Mouse (Mus musculus) midbrain, embryonic 14.5 days (tissue): ENCODE results near the gene Polr2c. TPM values are rescaled to one million over a fixed set of nuclear protein-coding genes. Genes with fewer than 3 reads are reported as not detected.
"Not testable (repeated sequence)": the region's sequence is repeated elsewhere in the genome, so short reads cannot be mapped to it uniquely, and the experiment has no call there.

Source experiments
- ATAC-seq: fragments of 200-750 bp; cut with Nextera tagmentation; 2 replicates; pipeline ENCODE4 v1.8.0; 2017; ENCODE audit warnings: moderate number of reproducible peaks, moderate library complexity; ENCODE audit not compliant: low FRiP score, low TSS enrichment
- DNase-seq: peaks from one replicate; pipeline ENCODE4 v3.0.0-alpha.2; 2015
- H3K27ac ChIP-seq: fragments of 300-500 bp; sonication (generic); replicated peaks from 2 replicates; pipeline ENCODE4 v1.5.1; 2014; ENCODE audit warnings: mild to moderate bottlenecking, low read depth, low read length, moderate library complexity
- H3K27me3 ChIP-seq: fragments of 300-500 bp; sonication (generic); 2 replicates; pipeline ENCODE4 v1.6.1; 2014; ENCODE audit warnings: low read length, control low read depth, mixed read lengths; ENCODE audit not compliant: control insufficient read depth, insufficient read depth
- H3K36me3 ChIP-seq: fragments of 300-500 bp; sonication (generic); 2 replicates; pipeline ENCODE4 v1.6.1; 2014; ENCODE audit warnings: low read length, control low read depth; ENCODE audit not compliant: control insufficient read depth, insufficient read depth
- H3K4me1 ChIP-seq: fragments of 300-500 bp; sonication (generic); 2 replicates; pipeline ENCODE4 v1.6.1; 2014; ENCODE audit warnings: mild to moderate bottlenecking, antibody characterized with exemption, low read length, control low read depth; ENCODE audit not compliant: control insufficient read depth, insufficient read depth
- H3K4me2 ChIP-seq: fragments of 300-500 bp; sonication (generic); 2 replicates; pipeline ENCODE4 v1.6.1; 2014; ENCODE audit warnings: mild to moderate bottlenecking, low read length, moderate library complexity
- H3K4me3 ChIP-seq: fragments of 300-500 bp; sonication (generic); replicated peaks from 2 replicates; pipeline ENCODE4 v1.5.1; 2014; ENCODE audit warnings: low read depth, low read length
- H3K9ac ChIP-seq: fragments of 300-500 bp; sonication (generic); replicated peaks from 2 replicates; pipeline ENCODE4 v1.6.1; 2014; ENCODE audit warnings: mild to moderate bottlenecking, low read length, moderate library complexity
- H3K9me3 ChIP-seq: fragments of 300-500 bp; sonication (generic); 2 replicates; pipeline ENCODE4 v1.6.1; 2016; ENCODE audit warnings: low read length, control low read depth, mixed read lengths; ENCODE audit not compliant: control insufficient read depth
- WGBS: fragments of 180-500 bp; shearing (Covaris S2); extraction: QIAGEN DNeasy Blood & Tissue Kit; methylation state at CpG from one replicate; pipeline ENCODE4 v1.1.7; 2014; 5-methylcytosine and 5-hydroxymethylcytosine counted together
- polyA plus RNA-seq: library from polyadenylated mRNA; unstranded; fragments of >200 nt; fragmentation: Nextera tagmentation; extraction: Ambion mirVana; gene quantifications from 2 replicates; pipeline ENCODE4 v1.2.1, GENCODE M21; 2014

The Polr2c gene
- polyA plus RNA-seq, 1 experiment from 2014 or later, result 117 TPM

GRCm38 (mm10) chr8:94835751-94836150 is 21.5 kb upstream of the Polr2c start:
- H3K4me1 ChIP-seq, result peaks cover 15% of the 10 kb centered on the region
- not testable (repeated sequence) for H3K27ac ChIP-seq, H3K9ac ChIP-seq, H3K9me3 ChIP-seq, H3K27me3 ChIP-seq, DNase-seq, H3K4me3 ChIP-seq, H3K4me2 ChIP-seq, ATAC-seq
- WGBS, result 95% methylated on average over 13 of the region's 13 CpGs
- peaks cover 13% of the 10 kb centered on the region for H3K36me3 ChIP-seq

- ATAC-seq (no peak), DNase-seq (no peak)
- H3K27ac ChIP-seq, result no peak overlapping the region
- H3K4me1 ChIP-seq, result peaks cover 15% of the 10 kb centered on the region
- no peaks in the 10 kb centered on the region for H3K9me3 ChIP-seq
- H3K36me3 ChIP-seq, result peaks cover 7% of the 10 kb centered on the region
- peak overlapping the region; percentile 88 for H3K4me3 ChIP-seq
- peak overlapping the region; percentile 93; the same call in 1 of the 2 replicates for H3K9ac ChIP-seq
- H3K27me3 ChIP-seq, result no peaks in the 10 kb centered on the region
- WGBS, result 75% methylated on average over 11 of the region's 11 CpGs
- H3K4me2 ChIP-seq, result peak overlapping the region; percentile 91
Observed at GRCm38 (mm10) chr8:94836456-94837240, 20.6 kb upstream of the Polr2c start.

GRCm38 (mm10) chr8:94837662-94838574 is 19.3 kb upstream of the Polr2c start, which contains the start of the genes Coq9 and Ciapin1:
Coq9 (plus strand) TSS chr8:94838321.
Ciapin1 (minus strand) TSS chr8:94838358.
- H3K9ac ChIP-seq, result peak within 1 kb of the TSS; percentile 93
- peaks cover 15% of the 10 kb centered on the region for H3K4me1 ChIP-seq
- H3K27me3 ChIP-seq, result no peaks in the 10 kb centered on the region
- ATAC-seq, result peak; percentile 98
- peak within 1 kb of the TSS; percentile 91 for H3K4me2 ChIP-seq
- peak; percentile 99 for DNase-seq
- H3K27ac ChIP-seq, result peak within 1 kb of the TSS; percentile 93
- H3K4me3 ChIP-seq, result peak within 1 kb of the TSS; percentile 88
- no peaks in the 10 kb centered on the region for H3K9me3 ChIP-seq
- whole genome bisulfite sequencing, result under 1% methylated on average over 82 of the region's 82 CpGs
- peaks cover 5% of the 10 kb centered on the region; the same call in 1 of the 2 replicates for H3K36me3 ChIP-seq

GRCm38 (mm10) chr8:94838600-94838999 is 18.6 kb upstream of the Polr2c start:
- Histone ChIP-seq H3K9ac (peak overlapping the region; percentile 93), H3K36me3 (peaks cover 5% of the 10 kb centered on the region; the same call in 1 of the 2 replicates), H3K4me2 (peak overlapping the region; percentile 91), H3K4me1 (peaks cover 15% of the 10 kb centered on the region), H3K4me3 (peak overlapping the region; percentile 88), H3K9me3 (no peaks in the 10 kb centered on the region), H3K27ac (peak overlapping the region; percentile 93), H3K27me3 (no peaks in the 10 kb centered on the region)
- DNase-seq (peak; percentile 74), ATAC-seq (peak; percentile 66)
- under 1% methylated on average over 24 of the region's 24 CpGs for WGBS

DNA sequence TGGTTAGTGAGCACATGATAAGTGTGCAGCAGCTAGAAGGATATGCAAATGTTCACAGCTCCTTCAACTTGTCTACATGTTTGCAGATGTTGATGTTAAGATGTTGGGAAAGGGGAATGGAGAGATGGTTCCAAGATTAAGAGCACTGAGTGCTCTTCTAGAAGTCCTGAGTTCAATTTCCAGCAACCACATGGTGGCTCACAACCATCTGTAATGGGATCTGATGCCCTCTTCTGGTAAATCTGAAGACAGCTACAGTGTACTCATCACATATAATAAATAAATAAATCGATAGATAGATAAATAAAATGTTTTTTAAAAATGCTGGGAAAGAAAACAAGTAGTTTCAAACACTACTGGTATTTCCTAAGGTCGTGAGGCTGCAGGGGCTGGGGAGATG is 16.1 kb upstream of the Polr2c start:
- 55% methylated on average over 2 of the region's 2 CpGs for WGBS
- Histone ChIP-seq H3K27me3 (no peaks in the 10 kb centered on the region), H3K27ac (no peak overlapping the region)

GRCm38 (mm10) chr8:94850049-94850448 is 7.2 kb upstream of the Polr2c start:
- 94% methylated on average over 5 of the region's 5 CpGs for WGBS
- Histone ChIP-seq H3K9ac (no peak overlapping the region), H3K9me3 (no peaks in the 10 kb centered on the region), H3K4me1 (no peaks in the 10 kb centered on the region), H3K27ac (no peak overlapping the region), H3K36me3 (peaks cover 88% of the 10 kb centered on the region), H3K4me3 (no peak overlapping the region), H3K27me3 (no peaks in the 10 kb centered on the region), H3K4me2 (no peak overlapping the region)
- no peak for DNase-seq
- no peak for ATAC-seq

More for the DNA sequence above, 16.1 kb upstream of the Polr2c start:
- Histone ChIP-seq H3K4me1 (peaks cover 15% of the 10 kb centered on the region), H3K4me3 (no peak overlapping the region), H3K9ac (no peak overlapping the region), H3K9me3 (no peaks in the 10 kb centered on the region), H3K36me3 (peaks cover 25% of the 10 kb centered on the region), H3K4me2 (no peak overlapping the region)
- ATAC-seq (no peak), DNase-seq (no peak)

- 90% methylated on average over 11 of the region's 11 CpGs for WGBS
- ATAC-seq, result not testable (repeated sequence)
Observed at GRCm38 (mm10) chr8:94854761-94855160, 2.5 kb upstream of the Polr2c start.

GRCm38 (mm10) chr8:94857011-94857345 is 272 bp upstream of the Polr2c start:
- H3K27ac ChIP-seq, result no peak overlapping the region

More at GRCm38 (mm10) chr8:94854761-94855160, 2.5 kb upstream of the Polr2c start:
- H3K4me2 ChIP-seq, H3K27ac ChIP-seq, H3K4me3 ChIP-seq, H3K9me3 ChIP-seq, DNase-seq, H3K27me3 ChIP-seq, H3K4me1 ChIP-seq, H3K9ac ChIP-seq: not testable (repeated sequence)
- peaks cover 52% of the 10 kb centered on the region for H3K36me3 ChIP-seq

More at GRCm38 (mm10) chr8:94857011-94857345, 272 bp upstream of the Polr2c start:
- Histone ChIP-seq H3K4me2 (peak overlapping the region; percentile 22; the same call in 1 of the 2 replicates), H3K4me1 (peaks cover 6% of the 10 kb centered on the region), H3K9ac (no peak overlapping the region), H3K9me3 (no peaks in the 10 kb centered on the region), H3K36me3 (peaks cover 44% of the 10 kb centered on the region), H3K27me3 (no peaks in the 10 kb centered on the region), H3K4me3 (peak overlapping the region; percentile 94; the same call in 1 of the 2 replicates)
- WGBS, result 30% methylated on average over 5 of the region's 5 CpGs
- ATAC-seq (no peak; the same call in 1 of the 2 replicates), DNase-seq (no peak)
